Mouse (Mus musculus) lung, embryonic 15.5 days (tissue): ENCODE data around the gene Eddm3b. TPM values are rescaled to one million over a fixed set of nuclear protein-coding genes. Genes with fewer than 3 reads are reported as not detected.
"Not testable (repeated sequence)": the region's sequence is repeated elsewhere in the genome, so short reads cannot be mapped to it uniquely, and the experiment has no call there.

ENCODE experiments used
- ATAC-seq: fragments of 200-750 bp; cut with Nextera tagmentation; 2 replicates; pipeline ENCODE4 v1.8.0; 2017; ENCODE audit warnings: moderate number of reproducible peaks, borderline replicate concordance; ENCODE audit not compliant: low FRiP score, low TSS enrichment; ENCODE audit errors: extremely low read depth
- H3K27ac ChIP-seq: fragments of 300-500 bp; sonication (generic); 2 replicates; pipeline ENCODE4 v1.5.1; 2015; ENCODE audit warnings: moderate library complexity, mild to moderate bottlenecking, inconsistent platforms
- H3K27me3 ChIP-seq: fragments of 300-500 bp; sonication (generic); 2 replicates; pipeline ENCODE4 v1.6.1; 2015; ENCODE audit warnings: inconsistent platforms
- H3K36me3 ChIP-seq: fragments of 300-500 bp; sonication (generic); 2 replicates; pipeline ENCODE4 v1.6.1; 2015; ENCODE audit warnings: inconsistent platforms
- H3K4me1 ChIP-seq: fragments of 300-500 bp; sonication (generic); 2 replicates; pipeline ENCODE4 v1.6.1; 2015; ENCODE audit warnings: inconsistent platforms
- H3K4me2 ChIP-seq: fragments of 300-500 bp; sonication (generic); 2 replicates; pipeline ENCODE4 v1.6.1; 2015; ENCODE audit warnings: inconsistent platforms, mild to moderate bottlenecking, moderate library complexity
- H3K4me3 ChIP-seq: fragments of 300-500 bp; sonication (generic); 2 replicates; pipeline ENCODE4 v1.5.1; 2015; ENCODE audit warnings: mild to moderate bottlenecking, inconsistent platforms
- H3K9ac ChIP-seq: fragments of 300-500 bp; sonication (generic); 2 replicates; pipeline ENCODE4 v1.6.1; 2015; ENCODE audit warnings: inconsistent platforms
- H3K9me3 ChIP-seq: fragments of 300-500 bp; sonication (generic); 2 replicates; pipeline ENCODE4 v1.6.1; 2016; ENCODE audit warnings: inconsistent platforms
- WGBS: fragments of 180-500 bp; shearing (Covaris S2); methylation state at CpG from one replicate; pipeline ENCODE4 v1.1.7; 2015; 5-methylcytosine and 5-hydroxymethylcytosine counted together
- polyA plus RNA-seq: library from polyadenylated mRNA; unstranded; fragments of >200 nt; fragmentation: Nextera tagmentation; extraction: Ambion mirVana; gene quantifications from 2 replicates; pipeline ENCODE4 v1.2.1, GENCODE M21; 2015

Eddm3b gene
- polyA plus RNA-seq, 1 experiment from 2014 or later, result not detected

- 29% methylated on average over 9 of the region's 9 CpGs for WGBS
These were observed 18.3 kb upstream of the Eddm3b start for GRCm38 (mm10) chr14:51095736-51096524.

GRCm38 (mm10) chr14:51098300-51098699 lies 15.9 kb upstream of the Eddm3b start:
- H3K36me3 ChIP-seq, H3K27ac ChIP-seq, H3K4me3 ChIP-seq, H3K4me1 ChIP-seq, H3K4me2 ChIP-seq, H3K9ac ChIP-seq, H3K9me3 ChIP-seq, ATAC-seq, H3K27me3 ChIP-seq: not testable (repeated sequence)
- 21% methylated on average over 1 of the region's 1 CpGs for WGBS

More at GRCm38 (mm10) chr14:51095736-51096524, 18.3 kb upstream of the Eddm3b start:
- no peaks in the 10 kb centered on the region for H3K9me3 ChIP-seq
- peak overlapping the region; percentile 6; the same call in 1 of the 2 replicates for H3K27ac ChIP-seq
- H3K9ac ChIP-seq, result no peak overlapping the region
- H3K27me3 ChIP-seq, result no peaks in the 10 kb centered on the region
- peak overlapping the region; percentile 10; the same call in 1 of the 2 replicates for H3K4me2 ChIP-seq
- peak; percentile 36; the same call in 1 of the 2 replicates for ATAC-seq
- no peaks in the 10 kb centered on the region for H3K36me3 ChIP-seq
- peaks cover 19% of the 10 kb centered on the region; the same call in 1 of the 2 replicates for H3K4me1 ChIP-seq
- no peak overlapping the region for H3K4me3 ChIP-seq

GRCm38 (mm10) chr14:51098921-51099320 lies 15.3 kb upstream of the Eddm3b start:
- Histone ChIP-seq H3K4me2 (no peak overlapping the region), H3K9me3 (no peaks in the 10 kb centered on the region), H3K36me3 (no peaks in the 10 kb centered on the region), H3K9ac (no peak overlapping the region), H3K4me3 (no peak overlapping the region), H3K27ac (no peak overlapping the region), H3K27me3 (no peaks in the 10 kb centered on the region), H3K4me1 (0 out of 2 replicates have a peak, but pooled peaks cover 8% of the 10 kb centered on the region)
- ATAC-seq, result no peak
- WGBS, result 92% methylated on average over 11 of the region's 11 CpGs

GRCm38 (mm10) chr14:51101284-51101683 lies 12.9 kb upstream of the Eddm3b start:
- Histone ChIP-seq H3K4me1 (no peaks in the 10 kb centered on the region), H3K4me2 (no peak overlapping the region), H3K27me3 (no peaks in the 10 kb centered on the region), H3K36me3 (no peaks in the 10 kb centered on the region), H3K9ac (no peak overlapping the region), H3K4me3 (no peak overlapping the region), H3K27ac (no peak overlapping the region), H3K9me3 (no peaks in the 10 kb centered on the region)
- no peak for ATAC-seq
- 65% methylated on average over 9 of the region's 9 CpGs for WGBS

GRCm38 (mm10) chr14:51103217-51103616 lies 11.0 kb upstream of the Eddm3b start:
- Histone ChIP-seq H3K4me2 (no peak overlapping the region), H3K36me3 (no peaks in the 10 kb centered on the region), H3K4me3 (no peak overlapping the region), H3K9ac (no peak overlapping the region), H3K27me3 (no peaks in the 10 kb centered on the region), H3K9me3 (no peaks in the 10 kb centered on the region), H3K4me1 (no peaks in the 10 kb centered on the region), H3K27ac (no peak overlapping the region)
- WGBS, result 50% methylated on average over 3 of the region's 3 CpGs
- ATAC-seq, result no peak

GRCm38 (mm10) chr14:51104366-51104765 lies 9.9 kb upstream of the Eddm3b start:
- Histone ChIP-seq H3K27ac (no peak overlapping the region), H3K4me3 (no peak overlapping the region), H3K27me3 (no peaks in the 10 kb centered on the region), H3K36me3 (no peaks in the 10 kb centered on the region), H3K9me3 (no peaks in the 10 kb centered on the region), H3K4me2 (no peak overlapping the region), H3K9ac (no peak overlapping the region), H3K4me1 (no peaks in the 10 kb centered on the region)
- WGBS, result 78% methylated on average over 2 of the region's 2 CpGs
- no peak for ATAC-seq

GRCm38 (mm10) chr14:51106449-51106967 lies 7.7 kb upstream of the Eddm3b start:
- H3K4me2 ChIP-seq, result no peak overlapping the region

GRCm38 (mm10) chr14:51111966-51112365 lies 2.3 kb upstream of the Eddm3b start:
- no peak overlapping the region for H3K9ac ChIP-seq
- H3K27me3 ChIP-seq, result no peaks in the 10 kb centered on the region
- H3K4me2 ChIP-seq, result no peak overlapping the region
- H3K27ac ChIP-seq, result no peak overlapping the region
- H3K36me3 ChIP-seq, result no peaks in the 10 kb centered on the region
- no peak overlapping the region for H3K4me3 ChIP-seq
- no peaks in the 10 kb centered on the region for H3K4me1 ChIP-seq
- H3K9me3 ChIP-seq, result no peaks in the 10 kb centered on the region
- WGBS, result 52% methylated on average over 3 of the region's 3 CpGs
- no peak for ATAC-seq

More at GRCm38 (mm10) chr14:51106449-51106967, 7.7 kb upstream of the Eddm3b start:
- Histone ChIP-seq H3K9ac (no peak overlapping the region), H3K9me3 (no peaks in the 10 kb centered on the region), H3K4me3 (no peak overlapping the region), H3K27ac (no peak overlapping the region), H3K36me3 (no peaks in the 10 kb centered on the region), H3K27me3 (no peaks in the 10 kb centered on the region), H3K4me1 (no peaks in the 10 kb centered on the region)
- no peak for ATAC-seq

GRCm38 (mm10) chr14:51113476-51113875 lies 750 bp upstream of the Eddm3b start:
- H3K27me3 ChIP-seq, result no peaks in the 10 kb centered on the region
- 41% methylated on average over 9 of the region's 9 CpGs for WGBS
- H3K36me3 ChIP-seq, result no peaks in the 10 kb centered on the region
- H3K4me1 ChIP-seq, result no peaks in the 10 kb centered on the region
- H3K9me3 ChIP-seq, result no peaks in the 10 kb centered on the region
- no peak overlapping the region for H3K27ac ChIP-seq
- no peak overlapping the region for H3K4me2 ChIP-seq
- H3K9ac ChIP-seq, result no peak overlapping the region
- ATAC-seq, result no peak
- H3K4me3 ChIP-seq, result no peak overlapping the region

GRCm38 (mm10) chr14:51125684-51126083 lies 11.5 kb downstream of the Eddm3b start:
- no peaks in the 10 kb centered on the region for H3K9me3 ChIP-seq
- H3K27me3 ChIP-seq, result no peaks in the 10 kb centered on the region
- 76% methylated on average over 6 of the region's 6 CpGs for WGBS
- H3K9ac ChIP-seq, result no peak overlapping the region
- H3K4me1 ChIP-seq, result no peaks in the 10 kb centered on the region
- H3K27ac ChIP-seq, result no peak overlapping the region
- ATAC-seq, result no peak
- H3K4me3 ChIP-seq, result no peak overlapping the region
- no peak overlapping the region for H3K4me2 ChIP-seq
- H3K36me3 ChIP-seq, result no peaks in the 10 kb centered on the region

- 44% methylated on average over 2 of the region's 2 CpGs for WGBS
- Histone ChIP-seq H3K27ac (no peak overlapping the region), H3K27me3 (no peaks in the 10 kb centered on the region), H3K4me2 (no peak overlapping the region), H3K4me1 (no peaks in the 10 kb centered on the region), H3K9ac (no peak overlapping the region), H3K9me3 (no peaks in the 10 kb centered on the region), H3K36me3 (no peaks in the 10 kb centered on the region), H3K4me3 (no peak overlapping the region)
- peak; percentile 42; the same call in 1 of the 2 replicates for ATAC-seq
These were observed 13.5 kb downstream of the Eddm3b start for GRCm38 (mm10) chr14:51127648-51128258.
